Mouse (Mus musculus) naive thymus-derived CD4-positive, alpha-beta T cell, adult 5 months (primary cell): ENCODE data around the gene Gm8159. TPM values are rescaled to one million over a fixed set of nuclear protein-coding genes. Genes with fewer than 3 reads are reported as not detected.

Experiments
- polyA plus RNA-seq: library from polyadenylated mRNA; unstranded; fragments of 100-300 nt; shearing (Covaris generic); gene quantifications from one replicate; pipeline ENCODE4 v1.2.1, GENCODE M21; 2017

Gm8159 gene
- polyA plus RNA-seq = not detected

DNA sequence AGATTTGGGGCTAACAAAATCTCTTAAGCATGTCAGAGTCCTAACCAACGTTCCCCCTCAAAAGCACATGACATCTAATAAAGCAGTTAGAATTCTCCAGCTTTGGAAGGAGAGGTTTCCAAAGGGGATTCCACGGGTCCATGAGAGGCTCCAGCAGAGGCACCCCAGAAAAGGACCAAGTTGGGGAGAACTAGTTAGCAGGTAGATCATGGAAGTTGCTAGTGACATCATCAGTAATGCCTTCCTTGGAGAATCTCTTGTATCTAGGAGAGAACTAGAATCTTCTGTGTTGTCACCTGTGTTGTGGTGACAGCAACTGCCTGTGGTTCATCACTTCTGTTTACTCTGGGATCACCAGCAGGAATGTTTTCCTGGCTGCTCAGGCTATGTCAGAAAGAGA is at the start of gene Gm8159:
Gm8159 (plus strand) TSS at position 301 of the 400 bp plus-strand sequence.

DNA sequence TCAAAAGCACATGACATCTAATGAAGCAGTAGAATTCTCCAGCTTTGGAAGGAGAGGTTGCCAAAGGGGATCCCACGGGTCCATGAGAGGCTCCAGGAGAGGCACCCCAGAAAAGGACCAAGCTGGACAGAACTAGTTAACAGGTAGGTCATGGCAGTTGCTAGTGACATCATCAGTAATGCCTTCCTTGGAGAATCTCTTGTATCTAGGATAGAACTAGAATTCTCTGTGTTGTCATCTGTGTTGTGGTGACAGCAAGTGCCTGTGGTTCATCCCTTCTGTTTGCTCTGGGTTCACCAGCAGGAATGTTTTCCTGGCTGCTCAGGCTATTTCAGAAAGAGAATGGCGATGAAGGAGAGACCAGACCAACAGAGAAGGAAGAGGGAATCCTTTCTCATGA is 31.7 kb downstream of the Gm8159 start, which contains the start of gene Gm3239:
Gm3239 (plus strand) TSS at position 301 of the 400 bp plus-strand sequence.

Other genes with a start within 250 kb of the Gm8159 start
- not detected for gene Gm3159, start 234.8 kb upstream of the Gm8159 start, polyA plus RNA-seq
- gene Gm3164, start 216.9 kb upstream of the Gm8159 start, polyA plus RNA-seq = not detected
- gene Gm3173, start 201.4 kb upstream of the Gm8159 start, polyA plus RNA-seq = not detected
- gene Gm3182, start 150.6 kb upstream of the Gm8159 start, polyA plus RNA-seq = not detected
- not detected for gene Gm3047, start 76.9 kb upstream of the Gm8159 start, polyA plus RNA-seq
- gene Gm3239, start 31.8 kb downstream of the Gm8159 start, polyA plus RNA-seq = not detected
- gene Gm7876, start 76.9 kb downstream of the Gm8159 start, polyA plus RNA-seq = not detected
- gene Gm3252, start 94.4 kb downstream of the Gm8159 start, polyA plus RNA-seq = not detected
- gene Gm9602, start 144.0 kb downstream of the Gm8159 start, polyA plus RNA-seq = not detected
- not detected for gene Gm3269, start 205.8 kb downstream of the Gm8159 start, polyA plus RNA-seq
- not detected for gene Gm3264, start 223.2 kb downstream of the Gm8159 start, polyA plus RNA-seq